Mouse (Mus musculus): ENCODE data around the gene Trim63. TPM values are rescaled to one million over a fixed set of nuclear protein-coding genes. Genes with fewer than 3 reads are reported as not detected.

The Trim63 gene
- polyA plus RNA-seq, 1 experiment from 2014 or later, result 0.75 TPM

- TF ChIP-seq CTCF (IDR thresholded peaks at IDR 0.05), result no peak
- TF ChIP-seq EP300 (IDR thresholded peaks at IDR 0.05), result no peak
- H3K4me1 ChIP-seq (ENCODE audit: insufficient read depth, low read depth, low read length), result peaks cover 4% of the 10 kb centered on the region; the same call in 1 of the 2 replicates
- H3K4me2 ChIP-seq (replicated peaks; ENCODE audit: low read depth, low read length), result peak overlapping the region; percentile 40
- H3K36me3 ChIP-seq (ENCODE audit: insufficient read depth, low read length), result peaks cover 13% of the 10 kb centered on the region
- peak overlapping the region; percentile 21; the same call in 1 of the 2 replicates for H3K4me3 ChIP-seq (ENCODE audit: low read depth, low read length)
- H3K27me3 ChIP-seq (replicated peaks; ENCODE audit: insufficient read depth, low read length), result no peaks in the 10 kb centered on the region
- DNase-seq (ENCODE audit: low spot score) (peak; percentile 75), ATAC-seq (peak; percentile 62)
- H3K9me3 ChIP-seq (ENCODE audit: low read length), result no peaks in the 10 kb centered on the region
- WGBS, result 5% methylated on average over 14 of the region's 14 CpGs
- no peak overlapping the region for H3K9ac ChIP-seq (replicated peaks; ENCODE audit: low read depth)
- H3K27ac ChIP-seq (ENCODE audit: low read length), result peak overlapping the region; percentile 38; the same call in 1 of the 2 replicates
Observed at GRCm38 (mm10) chr4:134273417-134274345, 41.2 kb upstream of the Trim63 start.

- ATAC-seq (no peak), DNase-seq (ENCODE audit: low spot score) (no peak)
- no peak overlapping the region for H3K27ac ChIP-seq (ENCODE audit: low read length)
- H3K27me3 ChIP-seq (replicated peaks; ENCODE audit: insufficient read depth, low read length), result no peaks in the 10 kb centered on the region
- WGBS, result 82% methylated on average over 2 of the region's 2 CpGs
- H3K36me3 ChIP-seq (ENCODE audit: insufficient read depth, low read length), result 0 out of 2 replicates have a peak, but pooled peaks cover 10% of the 10 kb centered on the region
- no peak overlapping the region for H3K4me2 ChIP-seq (replicated peaks; ENCODE audit: low read depth, low read length)
- H3K4me1 ChIP-seq (ENCODE audit: insufficient read depth, low read depth, low read length), result peaks cover 9% of the 10 kb centered on the region; the same call in 1 of the 2 replicates
- no peak for TF ChIP-seq CTCF (IDR thresholded peaks at IDR 0.05)
- no peak for TF ChIP-seq EP300 (IDR thresholded peaks at IDR 0.05)
- H3K9ac ChIP-seq (replicated peaks; ENCODE audit: low read depth), result no peak overlapping the region
- no peaks in the 10 kb centered on the region for H3K9me3 ChIP-seq (ENCODE audit: low read length)
- no peak overlapping the region for H3K4me3 ChIP-seq (ENCODE audit: low read depth, low read length)
Observed at GRCm38 (mm10) chr4:134284942-134285341, 30.0 kb upstream of the Trim63 start.

- Histone ChIP-seq H3K4me1 (ENCODE audit: insufficient read depth, low read depth, low read length) (peaks cover 9% of the 10 kb centered on the region; the same call in 1 of the 2 replicates), H3K4me3 (ENCODE audit: low read depth, low read length) (peak overlapping the region; percentile 93), H3K27ac (ENCODE audit: low read length) (peak overlapping the region; percentile 98), H3K27me3 (replicated peaks; ENCODE audit: insufficient read depth, low read length) (no peaks in the 10 kb centered on the region), H3K9me3 (ENCODE audit: low read length) (no peaks in the 10 kb centered on the region), H3K36me3 (ENCODE audit: insufficient read depth, low read length) (0 out of 2 replicates have a peak, but pooled peaks cover 6% of the 10 kb centered on the region), H3K4me2 (replicated peaks; ENCODE audit: low read depth, low read length) (peak overlapping the region; percentile 94), H3K9ac (replicated peaks; ENCODE audit: low read depth) (peak overlapping the region; percentile 86)
- DNase-seq (ENCODE audit: low spot score), result peak; percentile 42
- ATAC-seq, result peak; percentile 20
- no peak for TF ChIP-seq EP300 (IDR thresholded peaks at IDR 0.05)
- no peak for TF ChIP-seq CTCF (IDR thresholded peaks at IDR 0.05)
- under 1% methylated on average over 52 of the region's 59 CpGs for WGBS
Observed at GRCm38 (mm10) chr4:134286226-134287167, 28.4 kb upstream of the Trim63 start.

- peak; percentile 96 for ATAC-seq
- peak; percentile 59 for TF ChIP-seq CTCF (IDR thresholded peaks at IDR 0.05)
- no peak for TF ChIP-seq EP300 (IDR thresholded peaks at IDR 0.05)
- Histone ChIP-seq H3K9ac (replicated peaks; ENCODE audit: low read depth) (peak overlapping the region; percentile 86), H3K4me1 (ENCODE audit: insufficient read depth, low read depth, low read length) (peaks cover 9% of the 10 kb centered on the region; the same call in 1 of the 2 replicates), H3K27me3 (replicated peaks; ENCODE audit: insufficient read depth, low read length) (no peaks in the 10 kb centered on the region), H3K4me3 (ENCODE audit: low read depth, low read length) (peak overlapping the region; percentile 93), H3K27ac (ENCODE audit: low read length) (peak overlapping the region; percentile 98), H3K36me3 (ENCODE audit: insufficient read depth, low read length) (0 out of 2 replicates have a peak, but pooled peaks cover under 1% of the 10 kb centered on the region), H3K9me3 (ENCODE audit: low read length) (no peaks in the 10 kb centered on the region), H3K4me2 (replicated peaks; ENCODE audit: low read depth, low read length) (peak overlapping the region; percentile 94)
- 1% methylated on average over 17 of the region's 59 CpGs for WGBS
- DNase-seq (ENCODE audit: low spot score), result peak; percentile 95
Observed at GRCm38 (mm10) chr4:134287168-134287564, 27.8 kb upstream of the Trim63 start.

- Histone ChIP-seq H3K27me3 (replicated peaks; ENCODE audit: insufficient read depth, low read length) (no peaks in the 10 kb centered on the region), H3K9me3 (ENCODE audit: low read length) (no peaks in the 10 kb centered on the region), H3K4me1 (ENCODE audit: insufficient read depth, low read depth, low read length) (peaks cover 9% of the 10 kb centered on the region; the same call in 1 of the 2 replicates), H3K9ac (replicated peaks; ENCODE audit: low read depth) (peak within 1 kb of the TSS; percentile 86), H3K4me2 (replicated peaks; ENCODE audit: low read depth, low read length) (peak within 1 kb of the TSS; percentile 94), H3K36me3 (ENCODE audit: insufficient read depth, low read length) (no peaks in the 10 kb centered on the region), H3K4me3 (ENCODE audit: low read depth, low read length) (peak within 1 kb of the TSS; percentile 93), H3K27ac (ENCODE audit: low read length) (peak within 1 kb of the TSS; percentile 98)
- ATAC-seq (peak; percentile 76), DNase-seq (ENCODE audit: low spot score) (peak; percentile 92)
- under 1% methylated on average over 36 of the region's 43 CpGs for WGBS
- no peak for TF ChIP-seq CTCF (IDR thresholded peaks at IDR 0.05)
- TF ChIP-seq EP300 (IDR thresholded peaks at IDR 0.05), result no peak
Observed at GRCm38 (mm10) chr4:134287575-134288025, 27.3 kb upstream of the Trim63 start, which contains the start of gene Pdik1l. TSS of gene Pdik1l (minus strand) at chr4:134287895.
